Mouse (Mus musculus) neural tube, embryonic 11.5 days (tissue): ENCODE results near the gene 5430427O19Rik. TPM values are rescaled to one million over a fixed set of nuclear protein-coding genes. Genes with fewer than 3 reads are reported as not detected.

ENCODE experiments used
- polyA plus RNA-seq: library from polyadenylated mRNA; unstranded; fragments of >200 nt; fragmentation: Nextera tagmentation; extraction: Ambion mirVana; gene quantifications from 2 replicates; pipeline ENCODE4 v1.2.1, GENCODE M21; 2014

5430427O19Rik gene
- polyA plus RNA-seq, 1 experiment from 2014 or later = 0.12 TPM

Other genes with a start within 250 kb of the 5430427O19Rik start
- 9.0 and 9.2 TPM in 2 replicates for gene Gk, start 93.5 kb upstream of the 5430427O19Rik start, polyA plus RNA-seq
- not detected in 2 replicates for gene Samt3, start 173.8 kb downstream of the 5430427O19Rik start, polyA plus RNA-seq